Mouse (Mus musculus) bone marrow, adult 2 months (tissue): ENCODE measurements around the gene Gpc6.

Source experiments
- CTCF ChIP-seq: fragments of 200-500 bp; IDR thresholded peaks from 2 replicates; pipeline ENCODE4 v1.5.1; 2011; ENCODE audit warnings: low read length, control low read depth; ENCODE audit not compliant: control insufficient read depth, insufficient read depth
- POLR2A ChIP-seq: fragments of 200-500 bp; IDR thresholded peaks from 2 replicates; pipeline ENCODE4 v1.6.1; 2011; ENCODE audit warnings: low read depth, mild to moderate bottlenecking, control low read depth, low read length, borderline replicate concordance; ENCODE audit not compliant: control insufficient read depth

DNA sequence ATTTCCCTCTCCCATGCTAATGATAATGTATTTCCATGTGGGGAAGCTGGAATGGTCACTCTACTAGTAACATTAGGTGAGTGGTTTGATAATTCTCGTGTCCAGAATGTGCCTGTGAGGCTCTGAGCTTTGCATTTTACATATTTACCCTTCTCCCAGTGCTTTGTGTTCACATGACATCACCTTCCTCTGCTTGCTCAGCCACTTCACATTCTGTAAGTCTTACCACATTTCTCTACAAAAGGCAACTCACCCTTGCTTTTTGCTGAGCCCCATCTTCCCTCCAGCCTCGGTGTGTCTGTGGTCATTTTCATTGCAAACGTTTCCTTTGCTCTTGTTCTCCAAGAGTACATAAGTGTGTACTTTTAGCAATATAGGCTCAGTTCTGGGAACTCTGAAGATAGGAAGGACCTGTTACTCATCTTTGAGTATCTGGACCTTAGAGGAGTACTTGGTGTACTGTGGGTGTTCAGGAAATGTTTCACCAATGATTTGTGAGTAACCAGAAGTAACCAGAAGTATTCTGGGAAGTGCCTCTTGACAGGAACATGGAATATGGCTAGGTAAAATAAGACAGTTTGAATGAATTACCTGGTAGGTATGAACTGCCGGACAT is 145.5 kb downstream of the Gpc6 start:
- TF ChIP-seq POLR2A (no peak), CTCF (no peak)
